Mouse (Mus musculus): Measurements from ENCODE around the gene Vsig10. TPM values are rescaled to one million over a fixed set of nuclear protein-coding genes. Genes with fewer than 3 reads are reported as not detected.
A peak's percentile ranks its signal among the peaks of the same experiment; 100 is the strongest.

Gene Vsig10
- 1.3 and 2.0 TPM in 2 replicates for polyA plus RNA-seq (2014; fragmentation: Nextera tagmentation; extraction: Ambion mirVana)

DNA sequence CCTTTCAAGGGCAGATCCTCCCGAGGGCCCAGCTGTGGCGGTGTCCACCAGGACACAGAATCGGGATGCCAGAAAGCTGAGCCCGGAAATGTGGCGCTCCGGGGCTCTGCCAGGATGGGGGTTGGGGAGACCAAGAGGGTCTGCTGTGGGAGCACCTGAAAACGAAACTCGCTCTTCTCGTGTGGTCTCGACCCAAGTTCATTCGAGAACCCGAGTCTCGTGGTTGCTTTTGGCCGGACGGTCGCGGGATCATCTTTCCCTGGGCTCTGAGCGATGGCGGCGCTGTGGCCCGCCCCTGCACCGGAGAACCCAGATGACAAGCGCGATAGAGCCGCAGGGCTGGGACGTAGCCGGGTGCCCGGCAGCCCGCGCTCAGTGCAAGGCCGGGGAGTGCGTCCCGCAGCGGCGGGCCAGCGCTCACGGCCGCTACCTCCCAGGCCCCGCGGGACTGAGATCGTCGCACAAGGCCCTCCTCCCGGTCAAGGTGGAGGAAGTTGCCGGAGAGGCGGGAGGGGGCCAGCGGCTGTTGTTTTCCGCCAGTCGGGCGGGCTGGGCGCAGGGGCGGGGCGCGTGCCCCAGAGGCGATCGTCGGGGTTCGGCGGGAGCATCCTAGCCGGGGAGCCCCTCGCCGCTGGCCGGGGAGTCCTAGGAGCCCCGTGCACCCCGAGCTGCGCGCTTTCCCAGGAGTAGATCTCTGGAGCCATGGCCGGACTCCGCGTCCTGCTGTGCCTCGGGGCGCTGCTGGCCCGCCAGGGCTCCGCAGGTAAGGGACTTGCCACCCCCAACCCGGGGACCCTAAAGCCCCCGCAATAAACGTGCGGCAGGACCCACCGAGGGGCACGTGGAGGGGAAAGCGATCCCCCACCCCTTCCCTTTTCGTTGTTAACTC, at the start of gene Vsig10:
Vsig10 (plus strand) TSS at position 343 of the 889 bp plus-strand sequence.
- H3K9ac ChIP-seq (ENCODE audit: low read depth, low read length) = peak within 1 kb of the TSS; percentile 77
- peak within 1 kb of the TSS; percentile 97 for H3K4me2 ChIP-seq (replicated peaks; ENCODE audit: low read depth, low read length)
- no peaks in the 10 kb centered on the region for H3K9me3 ChIP-seq (ENCODE audit: control insufficient read depth, low read length)
- peak; percentile 76 for DNase-seq (ENCODE audit: low spot score)
- H3K4me3 ChIP-seq (ENCODE audit: low read depth, low read length) = peak within 1 kb of the TSS; percentile 57
- WGBS = under 1% methylated on average over 74 of the region's 81 CpGs
- H3K27me3 ChIP-seq (ENCODE audit: control insufficient read depth, insufficient read depth, low read length) = peaks cover 14% of the 10 kb centered on the region; the same call in 1 of the 2 replicates
- no peaks in the 10 kb centered on the region for H3K36me3 ChIP-seq (ENCODE audit: control insufficient read depth, insufficient read depth, low read length)
- ATAC-seq (ENCODE audit: low FRiP score) = peak; percentile 83
- 0 out of 2 replicates have a peak within 1 kb of the TSS, but pooled peaks have one; percentile 10 for H3K27ac ChIP-seq (ENCODE audit: low read depth, low read length)
- no peaks in the 10 kb centered on the region; the same call in 1 of the 2 replicates for H3K4me1 ChIP-seq (replicated peaks; ENCODE audit: control insufficient read depth, insufficient read depth, low read length)

DNA sequence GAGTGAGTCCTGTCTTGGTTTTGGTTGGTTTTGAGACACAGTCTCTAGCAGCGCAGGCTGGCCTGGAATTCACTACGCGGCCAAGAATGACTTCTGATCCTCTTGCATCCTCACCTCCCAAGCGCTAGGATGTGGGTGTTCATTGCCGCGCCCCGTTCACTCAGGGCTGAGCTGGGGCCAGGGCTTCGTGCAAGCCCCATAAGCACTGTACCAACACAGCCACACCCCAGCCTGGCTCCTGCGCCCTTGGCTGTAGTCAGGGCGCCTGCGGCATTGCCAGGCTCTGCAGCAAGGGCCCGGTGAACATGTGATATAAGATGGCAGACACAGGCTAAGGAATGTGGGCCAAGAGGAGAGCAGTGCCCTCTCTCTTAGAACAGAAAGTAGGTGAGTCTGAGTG, 49.5 kb upstream of the Vsig10 start:
- Histone ChIP-seq H3K27ac (ENCODE audit: low read depth, low read length) (no peak overlapping the region), H3K9ac (ENCODE audit: low read depth, low read length) (no peak overlapping the region), H3K4me1 (replicated peaks; ENCODE audit: control insufficient read depth, insufficient read depth, low read length) (no peaks in the 10 kb centered on the region), H3K36me3 (ENCODE audit: control insufficient read depth, insufficient read depth, low read length) (no peaks in the 10 kb centered on the region), H3K4me3 (ENCODE audit: low read depth, low read length) (no peak overlapping the region), H3K4me2 (replicated peaks; ENCODE audit: low read depth, low read length) (no peak overlapping the region), H3K27me3 (ENCODE audit: control insufficient read depth, insufficient read depth, low read length) (no peaks in the 10 kb centered on the region), H3K9me3 (ENCODE audit: control insufficient read depth, low read length) (no peaks in the 10 kb centered on the region)
- ATAC-seq (ENCODE audit: low FRiP score) (no peak), DNase-seq (ENCODE audit: low spot score) (no peak)
- whole genome bisulfite sequencing = over 99% methylated on average over 12 of the region's 12 CpGs

DNA sequence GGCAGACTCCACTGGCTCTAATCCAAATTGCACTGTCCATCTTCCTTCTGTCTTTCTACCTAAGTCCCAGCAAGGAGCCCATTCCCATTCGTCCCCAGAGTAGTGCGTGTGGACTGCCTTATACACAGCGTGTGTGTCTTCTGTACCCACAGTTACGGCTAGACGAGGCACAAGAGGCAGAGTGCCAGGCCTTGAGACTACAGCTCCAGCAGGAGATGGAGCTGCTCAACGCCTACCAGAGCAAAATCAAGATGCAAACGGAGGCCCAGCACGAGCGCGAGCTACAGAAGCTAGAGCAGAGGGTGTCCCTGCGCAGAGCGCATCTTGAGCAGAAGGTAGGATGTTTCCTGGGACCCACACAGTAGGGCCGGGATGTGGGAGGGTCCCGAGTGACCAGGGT, 46.9 kb upstream of the Vsig10 start:
- H3K9me3 ChIP-seq (ENCODE audit: control insufficient read depth, low read length) = no peaks in the 10 kb centered on the region
- H3K27me3 ChIP-seq (ENCODE audit: control insufficient read depth, insufficient read depth, low read length) = no peaks in the 10 kb centered on the region
- H3K27ac ChIP-seq (ENCODE audit: low read depth, low read length) = no peak overlapping the region
- no peak overlapping the region for H3K4me3 ChIP-seq (ENCODE audit: low read depth, low read length)
- no peaks in the 10 kb centered on the region for H3K4me1 ChIP-seq (replicated peaks; ENCODE audit: control insufficient read depth, insufficient read depth, low read length)
- H3K9ac ChIP-seq (ENCODE audit: low read depth, low read length) = no peak overlapping the region
- no peak for ATAC-seq (ENCODE audit: low FRiP score)
- no peak for DNase-seq (ENCODE audit: low spot score)
- no peak overlapping the region for H3K4me2 ChIP-seq (replicated peaks; ENCODE audit: low read depth, low read length)
- no peaks in the 10 kb centered on the region for H3K36me3 ChIP-seq (ENCODE audit: control insufficient read depth, insufficient read depth, low read length)
- 91% methylated on average over 14 of the region's 14 CpGs for whole genome bisulfite sequencing

DNA sequence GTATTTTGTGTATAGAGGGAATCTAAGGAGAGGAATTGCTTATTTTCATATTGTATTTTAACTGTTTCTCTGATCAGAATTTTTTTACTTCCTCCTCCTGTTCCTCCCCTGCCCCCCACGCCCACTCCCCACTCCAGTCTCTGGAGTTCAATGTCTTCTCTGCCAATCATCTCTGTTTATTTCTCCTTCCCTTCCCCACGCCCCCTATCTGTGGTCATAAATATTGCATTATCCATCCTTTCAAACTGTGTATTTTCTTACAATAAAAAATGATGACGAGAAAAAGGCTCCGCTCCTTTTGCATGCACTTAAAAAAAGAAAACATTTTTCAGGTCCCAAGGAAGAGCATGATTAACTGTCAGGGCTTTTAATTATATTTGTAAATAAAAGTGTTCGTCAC, 44.1 kb upstream of the Vsig10 start:
- no peak overlapping the region for H3K4me3 ChIP-seq (ENCODE audit: low read depth, low read length)
- H3K27me3 ChIP-seq (ENCODE audit: control insufficient read depth, insufficient read depth, low read length) = no peaks in the 10 kb centered on the region
- H3K4me2 ChIP-seq (replicated peaks; ENCODE audit: low read depth, low read length) = no peak overlapping the region
- H3K36me3 ChIP-seq (ENCODE audit: control insufficient read depth, insufficient read depth, low read length) = no peaks in the 10 kb centered on the region
- H3K9me3 ChIP-seq (ENCODE audit: control insufficient read depth, low read length) = no peaks in the 10 kb centered on the region
- no peak overlapping the region for H3K9ac ChIP-seq (ENCODE audit: low read depth, low read length)
- 74% methylated on average over 5 of the region's 5 CpGs for WGBS
- H3K4me1 ChIP-seq (replicated peaks; ENCODE audit: control insufficient read depth, insufficient read depth, low read length) = no peaks in the 10 kb centered on the region
- no peak for ATAC-seq (ENCODE audit: low FRiP score)
- peak; percentile 33 for DNase-seq (ENCODE audit: low spot score)
- no peak overlapping the region for H3K27ac ChIP-seq (ENCODE audit: low read depth, low read length)

DNA sequence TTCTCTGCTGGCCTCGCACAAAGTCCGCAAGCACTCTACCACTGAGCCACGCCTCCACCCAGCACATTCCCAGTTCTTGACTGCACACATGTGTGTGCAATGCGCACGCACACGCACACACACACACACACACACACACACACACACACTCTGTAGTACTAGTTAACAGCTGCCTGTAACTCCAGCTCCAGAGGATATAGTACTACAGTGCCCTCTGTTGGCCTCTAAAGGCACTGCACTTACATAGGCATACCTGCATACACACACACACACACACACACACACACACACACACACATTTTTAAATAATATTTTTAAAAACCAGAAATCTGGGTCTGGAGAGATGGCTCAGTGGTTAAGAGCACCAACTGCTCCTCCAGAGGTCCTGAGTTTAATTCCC, 41.1 kb upstream of the Vsig10 start:
- peaks cover 8% of the 10 kb centered on the region for H3K36me3 ChIP-seq (ENCODE audit: control insufficient read depth, insufficient read depth, low read length)

DNA sequence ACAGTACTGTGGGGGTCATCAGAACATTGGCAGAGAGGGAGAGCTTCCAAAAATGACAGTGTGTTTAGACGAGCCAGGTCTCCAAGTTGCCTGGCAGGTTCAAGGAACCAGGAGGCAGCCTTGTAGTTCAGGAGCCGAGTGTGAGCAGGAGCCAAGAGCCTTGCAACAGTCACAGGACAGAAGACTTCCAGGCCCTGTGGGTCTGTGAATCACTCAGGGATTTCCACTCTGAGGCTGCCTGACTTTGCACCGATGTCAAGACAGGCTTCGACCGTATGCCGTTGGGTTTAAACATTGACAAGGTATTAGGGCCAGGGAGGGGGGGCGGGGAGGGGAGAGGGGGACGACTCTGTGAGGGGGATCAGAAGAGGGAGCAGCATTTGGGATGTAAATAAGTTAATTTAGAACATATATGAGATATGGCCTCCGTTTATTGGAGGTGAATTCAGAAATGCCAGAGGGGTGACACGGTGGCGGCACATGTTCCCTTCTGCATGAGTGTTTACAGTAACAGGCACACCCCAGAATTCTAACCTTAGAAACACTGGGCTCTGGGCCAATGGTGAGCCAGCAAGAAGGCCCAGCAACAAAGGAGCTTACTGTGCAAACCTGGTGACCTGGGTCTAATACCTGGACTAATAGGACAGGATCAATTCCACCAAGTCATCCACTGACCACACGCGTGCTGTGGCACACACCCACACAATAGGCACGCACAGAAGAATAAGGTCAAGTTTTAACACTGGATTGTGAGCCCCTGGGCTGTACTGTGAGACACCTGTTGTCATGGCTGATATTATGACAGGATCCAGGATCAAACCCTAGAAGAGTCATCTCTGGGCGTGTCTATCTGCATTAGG, 39.8 kb upstream of the Vsig10 start:
- Histone ChIP-seq H3K4me2 (replicated peaks; ENCODE audit: low read depth, low read length) (no peak overlapping the region), H3K9ac (ENCODE audit: low read depth, low read length) (no peak overlapping the region), H3K4me1 (replicated peaks; ENCODE audit: control insufficient read depth, insufficient read depth, low read length) (no peaks in the 10 kb centered on the region), H3K4me3 (ENCODE audit: low read depth, low read length) (no peak overlapping the region), H3K9me3 (ENCODE audit: control insufficient read depth, low read length) (no peaks in the 10 kb centered on the region), H3K27ac (ENCODE audit: low read depth, low read length) (no peak overlapping the region), H3K27me3 (ENCODE audit: control insufficient read depth, insufficient read depth, low read length) (no peaks in the 10 kb centered on the region), H3K36me3 (ENCODE audit: control insufficient read depth, insufficient read depth, low read length) (peaks cover 11% of the 10 kb centered on the region)
- 91% methylated on average over 15 of the region's 15 CpGs for WGBS
- ATAC-seq (ENCODE audit: low FRiP score) (no peak), DNase-seq (ENCODE audit: low spot score) (no peak)

More for the DNA sequence above, 41.1 kb upstream of the Vsig10 start:
- no peak overlapping the region for H3K4me2 ChIP-seq (replicated peaks; ENCODE audit: low read depth, low read length)
- no peaks in the 10 kb centered on the region for H3K4me1 ChIP-seq (replicated peaks; ENCODE audit: control insufficient read depth, insufficient read depth, low read length)
- no peak for ATAC-seq (ENCODE audit: low FRiP score)
- H3K27me3 ChIP-seq (ENCODE audit: control insufficient read depth, insufficient read depth, low read length) = no peaks in the 10 kb centered on the region
- no peaks in the 10 kb centered on the region for H3K9me3 ChIP-seq (ENCODE audit: control insufficient read depth, low read length)
- H3K4me3 ChIP-seq (ENCODE audit: low read depth, low read length) = no peak overlapping the region
- no peak for DNase-seq (ENCODE audit: low spot score)
- no peak overlapping the region for H3K9ac ChIP-seq (ENCODE audit: low read depth, low read length)
- WGBS = 92% methylated on average over 6 of the region's 6 CpGs
- no peak overlapping the region for H3K27ac ChIP-seq (ENCODE audit: low read depth, low read length)

DNA sequence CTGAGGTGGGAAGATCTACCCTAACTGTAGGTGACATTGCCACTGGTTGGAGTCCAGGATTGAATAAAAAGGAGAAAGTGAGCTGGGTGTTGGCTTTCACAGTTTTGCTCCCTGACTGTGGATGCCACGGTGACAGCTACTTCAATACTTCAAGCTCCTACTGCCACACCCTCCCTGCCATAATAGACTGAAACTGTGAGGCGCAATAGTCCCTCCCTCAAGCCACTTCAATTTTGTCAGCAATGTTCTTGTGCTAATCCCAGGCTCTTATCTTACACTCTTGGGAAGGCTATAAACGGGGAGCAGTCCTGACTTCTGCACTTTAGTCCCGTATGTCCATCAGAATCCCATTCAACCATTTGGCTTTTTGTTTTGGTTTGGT, 39.2 kb upstream of the Vsig10 start:
- no peak for DNase-seq (ENCODE audit: low spot score)
- no peaks in the 10 kb centered on the region for H3K4me1 ChIP-seq (replicated peaks; ENCODE audit: control insufficient read depth, insufficient read depth, low read length)
- 84% methylated on average over 4 of the region's 4 CpGs for WGBS
- H3K9me3 ChIP-seq (ENCODE audit: control insufficient read depth, low read length) = no peaks in the 10 kb centered on the region
- no peak overlapping the region for H3K9ac ChIP-seq (ENCODE audit: low read depth, low read length)
- no peak overlapping the region for H3K4me2 ChIP-seq (replicated peaks; ENCODE audit: low read depth, low read length)
- no peak overlapping the region for H3K27ac ChIP-seq (ENCODE audit: low read depth, low read length)
- no peak for ATAC-seq (ENCODE audit: low FRiP score)
- H3K27me3 ChIP-seq (ENCODE audit: control insufficient read depth, insufficient read depth, low read length) = no peaks in the 10 kb centered on the region
- H3K36me3 ChIP-seq (ENCODE audit: control insufficient read depth, insufficient read depth, low read length) = peaks cover 15% of the 10 kb centered on the region
- no peak overlapping the region for H3K4me3 ChIP-seq (ENCODE audit: low read depth, low read length)

DNA sequence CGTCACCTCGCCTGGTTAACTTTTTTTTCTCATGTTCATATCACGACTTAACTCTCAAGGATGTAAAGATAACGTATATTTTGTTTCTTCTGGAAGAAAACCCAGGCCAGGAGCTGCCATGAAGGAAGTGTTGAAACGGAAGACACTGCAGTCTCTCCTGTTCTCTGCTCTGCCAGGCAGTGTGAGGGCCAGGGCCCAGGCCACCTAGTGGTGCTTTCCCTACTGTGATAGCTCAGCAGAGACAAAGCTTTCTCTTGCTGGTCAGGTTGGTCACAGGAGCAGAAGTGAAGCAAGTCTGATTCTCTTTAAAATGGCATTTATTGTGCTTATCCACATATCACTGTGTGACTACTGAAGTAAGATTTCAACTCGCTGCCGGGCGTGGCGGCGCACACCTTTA, 37.3 kb upstream of the Vsig10 start:
- H3K4me3 ChIP-seq (ENCODE audit: low read depth, low read length) = no peak overlapping the region
- DNase-seq (ENCODE audit: low spot score) (no peak), ATAC-seq (ENCODE audit: low FRiP score) (no peak)
- no peak overlapping the region for H3K9ac ChIP-seq (ENCODE audit: low read depth, low read length)
- no peak overlapping the region for H3K4me2 ChIP-seq (replicated peaks; ENCODE audit: low read depth, low read length)
- WGBS = 92% methylated on average over 10 of the region's 10 CpGs
- H3K36me3 ChIP-seq (ENCODE audit: control insufficient read depth, insufficient read depth, low read length) = peaks cover 16% of the 10 kb centered on the region
- no peak overlapping the region for H3K27ac ChIP-seq (ENCODE audit: low read depth, low read length)
- no peaks in the 10 kb centered on the region for H3K27me3 ChIP-seq (ENCODE audit: control insufficient read depth, insufficient read depth, low read length)
- H3K4me1 ChIP-seq (replicated peaks; ENCODE audit: control insufficient read depth, insufficient read depth, low read length) = peaks cover 5% of the 10 kb centered on the region; the same call in 1 of the 2 replicates
- no peaks in the 10 kb centered on the region for H3K9me3 ChIP-seq (ENCODE audit: control insufficient read depth, low read length)
